Mouse (Mus musculus): ENCODE measurements around the gene Spert. TPM values are rescaled to one million over a fixed set of nuclear protein-coding genes. Genes with fewer than 3 reads are reported as not detected.

The Spert gene
- total and polyA plus RNA-seq, 3 experiments, result 0.04 TPM; not detected in 2

DNA sequence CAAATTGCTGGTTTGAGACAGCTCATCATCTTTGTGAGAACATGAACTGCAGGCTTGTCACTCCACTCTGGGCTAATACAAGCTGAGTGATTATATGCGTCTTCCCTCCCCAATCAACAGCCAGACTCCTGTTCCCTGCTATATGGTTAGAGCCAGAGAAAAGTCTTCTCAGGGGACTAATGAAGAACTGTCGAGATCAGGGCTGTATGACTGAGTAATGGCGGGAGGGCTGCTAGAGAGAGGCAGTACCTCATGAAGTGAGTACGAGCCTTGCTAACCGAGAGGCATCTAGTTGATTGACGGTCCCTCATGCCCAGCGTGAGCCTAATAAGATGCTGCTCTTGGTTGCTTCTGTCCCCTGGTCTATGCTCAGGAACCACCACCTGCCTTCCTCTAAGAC is 30.1 kb upstream of the Spert start:
- no peak overlapping the region for H3K9ac ChIP-seq (ENCODE audit: control insufficient read depth, low read depth, low read length, poor library complexity, severe bottlenecking)
- peaks cover 7 to 11% of the 10 kb centered on the region in 2 experiments for H3K27me3 ChIP-seq (ENCODE audit: control insufficient read depth in 1 of 2, insufficient read depth in 2 of 2, low read length in 2 of 2)
- H3K4me3 ChIP-seq (ENCODE audit: control insufficient read depth in 1 of 2, insufficient read depth in 1 of 2, low read depth in 2 of 2, low read length in 2 of 2), result no peak overlapping the region
- TF ChIP-seq ELF1 (IDR thresholded peaks at IDR 0.05; ENCODE audit: low read depth, low read length), result no peak
- no peak for TF ChIP-seq SMC3 (IDR thresholded peaks at IDR 0.05; ENCODE audit: low read depth, low read length)
- no peak for TF ChIP-seq E2F4 (IDR thresholded peaks at IDR 0.05; ENCODE audit: borderline replicate concordance, low read depth, low read length)
- TF ChIP-seq MYB (IDR thresholded peaks at IDR 0.05; ENCODE audit: low read depth, low read length), result no peak
- no peak for TF ChIP-seq CTCF (IDR thresholded peaks at IDR 0.05 in 2 of 3, conservative IDR thresholded peaks at IDR 0.05 in 1 of 3; ENCODE audit: control insufficient read depth in 1 of 3, insufficient read depth in 1 of 3, low read depth in 2 of 3, low read length in 3 of 3, poor library complexity in 1 of 3, severe bottlenecking in 1 of 3)
- no peak for TF ChIP-seq CHD1 (IDR thresholded peaks at IDR 0.05; ENCODE audit: low read depth, low read length)
- TF ChIP-seq EP300 (IDR thresholded peaks at IDR 0.05; ENCODE audit: low read depth in 1 of 2, low read length in 2 of 2), result no peak
- no peak for TF ChIP-seq NRF1 (IDR thresholded peaks at IDR 0.05; ENCODE audit: insufficient read depth, low read depth, low read length, poor library complexity, severe bottlenecking)
- no peak for TF ChIP-seq JUND (IDR thresholded peaks at IDR 0.05; ENCODE audit: low read depth, low read length)
- no peak for TF ChIP-seq MEF2A (IDR thresholded peaks at IDR 0.05; ENCODE audit: extremely low read depth, insufficient replicate concordance, low read depth, low read length, poor library complexity, severe bottlenecking)
- no peak for TF ChIP-seq MAZ (IDR thresholded peaks at IDR 0.05; ENCODE audit: low read depth, low read length)
- no peak for TF ChIP-seq POLR2AphosphoS2 (IDR thresholded peaks at IDR 0.05; ENCODE audit: low read length)
- TF ChIP-seq TAL1 (IDR thresholded peaks at IDR 0.05; ENCODE audit: low read length), result no peak
- no peak for TF ChIP-seq MAFK (IDR thresholded peaks at IDR 0.05; ENCODE audit: borderline replicate concordance, low read depth, low read length)
- TF ChIP-seq UBTF (IDR thresholded peaks at IDR 0.05; ENCODE audit: borderline replicate concordance, insufficient read depth, low read depth, low read length), result no peak
- no peaks in the 10 kb centered on the region for H3K4me1 ChIP-seq (ENCODE audit: control insufficient read depth in 1 of 2, insufficient read depth in 2 of 2, low read length in 2 of 2)
- no peak overlapping the region for H3K27ac ChIP-seq (ENCODE audit: control insufficient read depth, low read depth, low read length)
- DNase-seq (ENCODE audit: low read depth, low spot score), result no peak
- H3K79me2 ChIP-seq (ENCODE audit: control insufficient read depth, insufficient read depth, low read length, poor library complexity), result no peaks in the 10 kb centered on the region
- no peaks in the 10 kb centered on the region for H3K36me3 ChIP-seq (ENCODE audit: control insufficient read depth in 1 of 2, insufficient read depth in 2 of 2, low read length in 2 of 2)
- H3K9me3 ChIP-seq (replicated peaks; ENCODE audit: insufficient read depth, low read length), result no peaks in the 10 kb centered on the region

DNA sequence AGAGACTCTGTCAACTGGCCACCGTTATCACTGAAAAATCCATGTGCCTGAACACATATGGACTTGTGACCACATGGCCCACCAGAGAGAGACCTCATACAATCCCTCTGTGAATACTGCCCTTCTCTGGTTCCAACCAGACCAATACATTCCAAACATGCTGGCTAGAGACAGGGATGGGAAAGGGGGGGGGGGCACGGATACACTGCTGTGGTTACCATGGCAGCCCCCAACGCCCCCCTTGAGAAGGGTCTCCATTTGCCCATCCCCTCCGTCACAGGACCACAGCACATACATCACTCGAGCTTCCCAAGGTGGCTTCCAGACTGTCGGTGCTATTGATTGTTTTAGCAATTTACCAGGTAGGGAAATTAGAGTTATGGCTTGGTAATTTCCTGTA is 23.5 kb upstream of the Spert start:
- no peak overlapping the region for H3K9ac ChIP-seq (ENCODE audit: control insufficient read depth, low read depth, low read length, poor library complexity, severe bottlenecking)
- H3K27me3 ChIP-seq (ENCODE audit: control insufficient read depth in 1 of 2, insufficient read depth in 2 of 2, low read length in 2 of 2), result peaks cover 3 to 6% of the 10 kb centered on the region in 2 experiments
- DNase-seq (ENCODE audit: low read depth, low spot score), result no peak
- H3K27ac ChIP-seq (ENCODE audit: control insufficient read depth, low read depth, low read length), result no peak overlapping the region
- no peak for TF ChIP-seq KAT2A (conservative IDR thresholded peaks at IDR 0.05; ENCODE audit: low read depth, low read length)
- no peak for TF ChIP-seq ZC3H11A (IDR thresholded peaks at IDR 0.05; ENCODE audit: low read depth, low read length)
- TF ChIP-seq BHLHE40 (IDR thresholded peaks at IDR 0.05; ENCODE audit: borderline replicate concordance, low read depth, low read length), result no peak
- no peak for TF ChIP-seq MXI1 (IDR thresholded peaks at IDR 0.05; ENCODE audit: low read depth, low read length)
- TF ChIP-seq ZNF384 (IDR thresholded peaks at IDR 0.05; ENCODE audit: low read depth, low read length), result no peak
- no peak for TF ChIP-seq MAX (IDR thresholded peaks at IDR 0.05; ENCODE audit: low read length)
- TF ChIP-seq RAD21 (IDR thresholded peaks at IDR 0.05; ENCODE audit: low read depth, low read length), result no peak
- no peak for TF ChIP-seq ETS1 (IDR thresholded peaks at IDR 0.05; ENCODE audit: low read depth, low read length)
- no peak for TF ChIP-seq GABPA (IDR thresholded peaks at IDR 0.05; ENCODE audit: low read depth, low read length)
- no peak for TF ChIP-seq MAFK (IDR thresholded peaks at IDR 0.05; ENCODE audit: borderline replicate concordance, low read depth, low read length)
- H3K4me1 ChIP-seq (ENCODE audit: control insufficient read depth in 1 of 2, insufficient read depth in 2 of 2, low read length in 2 of 2), result no peaks in the 10 kb centered on the region
- H3K36me3 ChIP-seq (ENCODE audit: control insufficient read depth in 1 of 2, insufficient read depth in 2 of 2, low read length in 2 of 2), result no peaks in the 10 kb centered on the region
- H3K4me3 ChIP-seq (ENCODE audit: control insufficient read depth in 1 of 2, insufficient read depth in 1 of 2, low read depth in 2 of 2, low read length in 2 of 2), result no peak overlapping the region
- no peaks in the 10 kb centered on the region for H3K9me3 ChIP-seq (replicated peaks; ENCODE audit: insufficient read depth, low read length)
- no peaks in the 10 kb centered on the region for H3K79me2 ChIP-seq (ENCODE audit: control insufficient read depth, insufficient read depth, low read length, poor library complexity)
